Mouse (Mus musculus) thymus, adult 2 months (tissue): ENCODE measurements at regions not wholly inside any gene's neighbourhood (a gene's known extent, or its start where the extent isn't known, plus 50 kb on each side); places are given as distances from the start of the nearest gene placed in this dataset.

Experiments
- DNase-seq: peaks from one replicate; pipeline ENCODE4 v3.0.0; 2021
- H3K27ac ChIP-seq: fragments of 200-500 bp; 2 replicates; pipeline ENCODE4 v1.5.1; 2012; ENCODE audit warnings: low read length, control low read depth; ENCODE audit not compliant: control insufficient read depth, insufficient read depth
- H3K27me3 ChIP-seq: fragments of 200-500 bp; 2 replicates; pipeline ENCODE4 v1.6.1; 2012; ENCODE audit warnings: mild to moderate bottlenecking, low read length, moderate library complexity, mixed read lengths; ENCODE audit not compliant: control insufficient read depth, insufficient read depth
- H3K36me3 ChIP-seq: fragments of 200-500 bp; 2 replicates; pipeline ENCODE4 v1.6.1; 2012; ENCODE audit warnings: mild to moderate bottlenecking, low read length, moderate library complexity; ENCODE audit not compliant: control insufficient read depth, insufficient read depth
- H3K4me1 ChIP-seq: fragments of 200-500 bp; replicated peaks from 2 replicates; pipeline ENCODE4 v1.6.1; 2012; ENCODE audit warnings: low read length; ENCODE audit not compliant: control insufficient read depth, insufficient read depth
- H3K4me3 ChIP-seq: fragments of 200-500 bp; 2 replicates; pipeline ENCODE4 v1.5.1; 2012; ENCODE audit warnings: mild to moderate bottlenecking, low read length, control low read depth, moderate library complexity; ENCODE audit not compliant: control insufficient read depth, insufficient read depth
- CTCF ChIP-seq: fragments of 200-500 bp; IDR thresholded peaks from 2 replicates; pipeline ENCODE4 v1.5.1; 2012; ENCODE audit warnings: mild to moderate bottlenecking, control low read depth, low read length, moderate library complexity, borderline replicate concordance; ENCODE audit not compliant: control insufficient read depth, poor library complexity, insufficient read depth; ENCODE audit errors: extremely low read depth
- POLR2A ChIP-seq: fragments of 200-500 bp; IDR thresholded peaks from 2 replicates; pipeline ENCODE4 v1.6.1; 2012; ENCODE audit warnings: mild to moderate bottlenecking, low read length, control low read depth, moderate library complexity; ENCODE audit not compliant: control insufficient read depth, poor library complexity, insufficient read depth; ENCODE audit errors: extremely low read depth
- WGBS: fragments of 180-500 bp; shearing (Covaris S2); methylation state at CpG from one replicate; pipeline ENCODE4 v1.1.7; 2018; 5-methylcytosine and 5-hydroxymethylcytosine counted together

DNA sequence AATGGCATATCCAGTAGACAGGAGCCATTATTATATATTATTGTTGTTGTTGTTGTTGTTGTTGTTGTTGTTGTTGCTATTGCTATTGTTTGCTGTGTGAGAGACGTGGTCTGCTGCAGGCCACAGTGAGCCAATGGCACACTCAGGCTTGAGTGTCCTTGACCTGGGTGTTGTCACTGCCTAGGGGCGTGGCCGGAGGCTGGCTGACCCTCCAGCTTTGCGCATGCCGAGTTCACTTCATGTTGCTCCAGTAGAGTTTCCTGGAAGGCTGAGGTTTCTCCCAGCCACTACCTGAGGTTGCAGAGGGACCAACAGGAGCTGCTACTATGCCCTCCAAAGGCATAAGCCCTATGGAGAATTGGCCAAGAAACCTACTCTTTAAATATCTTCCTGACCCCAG lies 83.1 kb upstream of the Csf3r start:
- no peaks in the 10 kb centered on the region for H3K27me3 ChIP-seq
- no peak overlapping the region for H3K4me3 ChIP-seq
- WGBS: 63% methylated on average over 5 of the region's 5 CpGs
- no peaks in the 10 kb centered on the region for H3K36me3 ChIP-seq
- no peak for DNase-seq
- H3K27ac ChIP-seq: no peak overlapping the region
- no peaks in the 10 kb centered on the region; the same call in 1 of the 2 replicates for H3K4me1 ChIP-seq
- TF ChIP-seq POLR2A (no peak), CTCF (no peak)

GRCm38 (mm10) chr4:125941916-125942315 lies 82.4 kb upstream of the Csf3r start:
- H3K4me3 ChIP-seq: no peak overlapping the region
- TF ChIP-seq POLR2A: no peak
- no peak for TF ChIP-seq CTCF
- no peak for DNase-seq
- no peak overlapping the region for H3K27ac ChIP-seq
- H3K27me3 ChIP-seq: no peaks in the 10 kb centered on the region
- WGBS: 57% methylated on average over 3 of the region's 3 CpGs
- H3K4me1 ChIP-seq: no peaks in the 10 kb centered on the region; the same call in 1 of the 2 replicates
- H3K36me3 ChIP-seq: no peaks in the 10 kb centered on the region

DNA sequence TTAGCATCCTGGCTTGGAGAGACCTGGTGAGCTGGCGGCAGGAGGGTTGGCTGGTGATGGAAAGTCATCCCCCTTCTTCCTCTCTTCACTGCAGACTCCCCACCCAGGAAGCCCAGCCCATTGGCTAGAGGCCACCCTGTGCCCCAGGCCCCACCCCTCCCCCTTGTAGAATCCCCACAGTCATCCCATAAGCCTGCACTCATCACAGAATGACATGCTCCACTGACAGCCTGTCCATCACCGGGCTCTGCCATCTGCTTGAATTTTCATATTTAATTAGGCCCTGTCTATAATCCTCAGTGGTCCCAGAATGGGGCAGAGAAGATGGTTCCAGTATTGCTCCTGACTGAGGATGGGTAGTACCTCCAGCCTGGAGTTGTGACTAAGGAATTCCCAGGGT lies 79.3 kb upstream of the Csf3r start:
- Histone ChIP-seq H3K4me1 (no peaks in the 10 kb centered on the region; the same call in 1 of the 2 replicates), H3K27me3 (no peaks in the 10 kb centered on the region), H3K27ac (no peak overlapping the region), H3K36me3 (no peaks in the 10 kb centered on the region), H3K4me3 (no peak overlapping the region)
- WGBS: 55% methylated on average over 2 of the region's 2 CpGs
- no peak for TF ChIP-seq POLR2A
- TF ChIP-seq CTCF: no peak
- DNase-seq: no peak

DNA sequence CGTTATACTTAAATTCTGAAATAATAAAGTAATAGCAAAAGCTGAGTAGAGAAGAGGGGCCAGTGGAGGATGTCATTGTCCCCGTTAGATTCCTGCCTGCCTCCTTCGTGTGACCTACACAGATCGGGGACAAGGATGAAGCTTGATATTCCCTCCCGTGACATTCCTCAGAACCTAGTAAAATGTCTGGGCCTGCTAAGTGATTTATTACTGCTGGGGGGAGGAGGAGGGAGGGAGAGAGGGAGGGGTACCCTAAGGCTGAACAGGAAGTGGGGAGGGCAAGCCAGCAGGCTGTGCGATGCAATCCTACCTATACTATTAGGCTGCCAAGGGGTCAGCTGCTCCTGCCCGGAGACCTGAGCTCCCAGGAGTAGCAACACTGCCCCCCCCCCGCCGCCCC lies 64.9 kb upstream of the Csf3r start:
- no peaks in the 10 kb centered on the region for H3K36me3 ChIP-seq
- no peak for DNase-seq
- no peak overlapping the region for H3K4me3 ChIP-seq
- H3K27ac ChIP-seq: no peak overlapping the region
- no peaks in the 10 kb centered on the region for H3K27me3 ChIP-seq
- H3K4me1 ChIP-seq: no peaks in the 10 kb centered on the region
- TF ChIP-seq POLR2A (no peak), CTCF (no peak)
- WGBS: 57% methylated on average over 9 of the region's 9 CpGs

DNA sequence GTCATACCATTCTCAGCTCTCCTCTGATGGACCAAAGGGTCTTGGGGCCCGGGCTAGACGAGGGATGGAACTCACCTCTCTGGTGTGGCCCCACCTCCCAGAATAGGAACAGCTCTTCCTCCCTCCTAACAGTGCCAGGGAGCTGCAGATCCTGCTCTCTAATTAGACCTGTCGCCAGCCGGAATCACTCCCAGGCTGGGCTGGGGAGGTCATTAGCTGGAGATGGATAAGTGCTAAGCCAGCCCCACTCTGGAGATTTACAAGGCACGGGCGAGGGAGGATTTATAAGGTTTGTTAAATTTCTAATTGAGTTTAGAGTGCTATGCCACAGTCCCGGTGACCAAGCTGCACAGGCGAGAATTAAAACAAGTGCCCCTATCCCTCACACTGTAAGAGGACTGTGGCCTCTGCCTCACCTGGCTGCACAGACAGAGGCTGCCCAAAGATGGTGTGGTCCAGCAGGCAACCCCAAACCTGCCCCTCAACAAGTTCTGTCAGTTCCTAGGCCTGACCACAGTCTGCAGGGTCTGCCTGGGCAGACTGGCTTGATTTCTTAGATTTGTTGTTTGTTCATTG lies 63.6 kb upstream of the Csf3r start:
- Histone ChIP-seq H3K36me3 (no peaks in the 10 kb centered on the region), H3K4me1 (no peaks in the 10 kb centered on the region), H3K27me3 (no peaks in the 10 kb centered on the region), H3K27ac (no peak overlapping the region), H3K4me3 (no peak overlapping the region)
- DNase-seq: no peak
- TF ChIP-seq POLR2A (no peak), CTCF (no peak)
- 81% methylated on average over 8 of the region's 8 CpGs for WGBS

- no peaks in the 10 kb centered on the region for H3K4me1 ChIP-seq
- 5% methylated on average over 7 of the region's 7 CpGs for WGBS
- no peaks in the 10 kb centered on the region for H3K27me3 ChIP-seq
- TF ChIP-seq CTCF (peak; percentile 86), POLR2A (no peak)
- H3K27ac ChIP-seq: no peak overlapping the region
- peak; percentile 73 for DNase-seq
- H3K36me3 ChIP-seq: no peaks in the 10 kb centered on the region
- H3K4me3 ChIP-seq: no peak overlapping the region
Observed at GRCm38 (mm10) chr4:125962677-125963076, 61.7 kb upstream of the Csf3r start.
